Mouse (Mus musculus) intestine, postnatal 0 days (tissue): ENCODE measurements around the gene Gm47289. TPM values are rescaled to one million over a fixed set of nuclear protein-coding genes. Genes with fewer than 3 reads are reported as not detected.

Experiments
- ATAC-seq: fragments of 200-750 bp; cut with Nextera tagmentation; 2 replicates; pipeline ENCODE4 v1.8.0; 2017; ENCODE audit warnings: mild to moderate bottlenecking, moderate TSS enrichment, moderate library complexity
- H3K27ac ChIP-seq: fragments of 300-500 bp; sonication (generic); 2 replicates; pipeline ENCODE4 v1.5.1; 2014; ENCODE audit warnings: mild to moderate bottlenecking, low read depth, low read length, moderate library complexity
- H3K27me3 ChIP-seq: fragments of 300-500 bp; sonication (generic); replicated peaks from 2 replicates; pipeline ENCODE4 v1.6.1; 2014; ENCODE audit warnings: low read length, mixed read lengths; ENCODE audit not compliant: control insufficient read depth, insufficient read depth
- H3K36me3 ChIP-seq: fragments of 300-500 bp; sonication (generic); 2 replicates; pipeline ENCODE4 v1.6.1; 2014; ENCODE audit warnings: mild to moderate bottlenecking, moderate library complexity; ENCODE audit not compliant: control insufficient read depth, insufficient read depth
- H3K4me1 ChIP-seq: fragments of 300-500 bp; sonication (generic); replicated peaks from 2 replicates; pipeline ENCODE4 v1.6.1; 2014; ENCODE audit warnings: antibody characterized with exemption, low read length, mixed read lengths; ENCODE audit not compliant: control insufficient read depth, insufficient read depth
- H3K4me2 ChIP-seq: fragments of 300-500 bp; sonication (generic); replicated peaks from 2 replicates; pipeline ENCODE4 v1.6.1; 2014; ENCODE audit warnings: low read depth, mild to moderate bottlenecking, moderate library complexity
- H3K4me3 ChIP-seq: fragments of 300-500 bp; sonication (generic); 2 replicates; pipeline ENCODE4 v1.5.1; 2014; ENCODE audit warnings: low read depth, low read length
- H3K9ac ChIP-seq: fragments of 300-500 bp; sonication (generic); 2 replicates; pipeline ENCODE4 v1.6.1; 2014; ENCODE audit warnings: mild to moderate bottlenecking, low read depth, low read length
- H3K9me3 ChIP-seq: fragments of 300-500 bp; sonication (generic); 2 replicates; pipeline ENCODE4 v1.6.1; 2016; ENCODE audit warnings: mixed run types; ENCODE audit not compliant: control insufficient read depth
- CTCF ChIP-seq: sonication (generic); IDR thresholded peaks from 2 replicates; pipeline ENCODE4 v1.5.1; 2016; ENCODE audit warnings: low read depth, mild to moderate bottlenecking, control low read depth, antibody characterized with exemption, moderate library complexity
- WGBS: fragments of 180-500 bp; shearing (Covaris S2); extraction: QIAGEN DNeasy Blood & Tissue Kit; methylation state at CpG from one replicate; pipeline ENCODE4 v1.1.7; 2014; 5-methylcytosine and 5-hydroxymethylcytosine counted together
- polyA plus RNA-seq: library from polyadenylated mRNA; unstranded; fragments of >200 nt; fragmentation: Nextera tagmentation; extraction: Ambion mirVana; gene quantifications from 2 replicates; pipeline ENCODE4 v1.2.1, GENCODE M21; 2015

The Gm47289 gene
- polyA plus RNA-seq, 1 experiment from 2014 or later = not detected

GRCm38 (mm10) chr9:119167608-119168007, 8.6 kb downstream of the Gm47289 start:
- WGBS = 93% methylated on average over 2 of the region's 2 CpGs
- no peak for TF ChIP-seq CTCF

DNA sequence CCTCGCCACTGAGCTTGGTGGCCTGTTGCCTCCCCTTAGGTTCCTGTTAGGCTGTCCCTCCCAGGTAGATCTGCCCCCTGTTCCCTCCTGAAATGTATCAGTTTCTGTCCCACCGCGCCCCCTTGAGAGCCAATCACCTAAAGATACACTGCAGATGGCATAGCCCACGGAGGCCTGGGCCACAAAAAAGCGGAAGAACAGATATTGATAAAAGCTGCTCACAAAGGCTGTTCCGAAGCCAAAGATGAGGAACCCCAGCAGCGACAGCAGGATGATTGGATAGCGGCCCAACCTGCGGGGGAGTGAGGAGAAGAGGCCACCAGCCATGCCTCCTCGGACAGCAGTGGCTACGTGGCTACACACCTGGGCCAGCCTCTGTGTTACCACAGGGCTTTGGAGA, 20.3 kb downstream of the Gm47289 start:
- 85% methylated on average over 11 of the region's 11 CpGs for WGBS

More at GRCm38 (mm10) chr9:119167608-119168007, 8.6 kb downstream of the Gm47289 start:
- Histone ChIP-seq H3K4me3 (no peak overlapping the region), H3K4me2 (no peak overlapping the region), H3K4me1 (no peaks in the 10 kb centered on the region), H3K9me3 (no peaks in the 10 kb centered on the region), H3K36me3 (no peaks in the 10 kb centered on the region), H3K27ac (no peak overlapping the region), H3K27me3 (no peaks in the 10 kb centered on the region), H3K9ac (no peak overlapping the region)
- no peak for ATAC-seq

DNA sequence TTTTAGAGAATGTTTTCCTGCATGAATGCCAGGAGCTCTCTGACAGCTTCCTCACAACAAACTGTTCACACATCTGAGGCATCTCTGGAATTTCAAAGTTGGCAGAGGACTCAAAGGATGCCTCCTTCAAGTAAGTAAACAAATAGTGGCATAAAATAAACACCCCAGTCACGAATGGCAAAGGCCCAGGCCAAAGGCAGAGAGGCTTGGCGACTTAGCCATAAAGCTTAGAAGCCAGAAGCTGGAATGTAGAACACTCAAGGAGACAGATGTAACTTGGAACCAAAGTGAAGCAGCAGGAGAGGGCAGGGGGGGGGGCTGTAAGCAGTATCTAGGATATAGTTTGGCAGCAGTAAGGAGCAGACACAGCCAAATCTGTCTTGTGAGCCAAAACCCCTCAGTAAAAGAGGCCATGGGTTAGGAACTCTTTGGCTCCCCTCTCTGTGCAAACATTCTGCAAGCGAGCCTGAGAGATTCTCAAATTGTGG, 22.3 kb downstream of the Gm47289 start:
- no peaks in the 10 kb centered on the region for H3K27me3 ChIP-seq
- H3K27ac ChIP-seq = no peak overlapping the region
- H3K36me3 ChIP-seq = no peaks in the 10 kb centered on the region
- ATAC-seq = no peak
- H3K4me3 ChIP-seq = no peak overlapping the region
- no peak overlapping the region for H3K4me2 ChIP-seq
- TF ChIP-seq CTCF = no peak
- WGBS = 31% methylated on average over 3 of the region's 3 CpGs
- no peaks in the 10 kb centered on the region for H3K9me3 ChIP-seq
- H3K4me1 ChIP-seq = no peaks in the 10 kb centered on the region
- H3K9ac ChIP-seq = no peak overlapping the region

More for the DNA sequence above, 20.3 kb downstream of the Gm47289 start:
- Histone ChIP-seq H3K4me3 (no peak overlapping the region), H3K27ac (no peak overlapping the region), H3K4me1 (no peaks in the 10 kb centered on the region), H3K27me3 (no peaks in the 10 kb centered on the region), H3K9me3 (no peaks in the 10 kb centered on the region), H3K36me3 (no peaks in the 10 kb centered on the region), H3K9ac (no peak overlapping the region), H3K4me2 (no peak overlapping the region)
- ATAC-seq = no peak
- TF ChIP-seq CTCF = no peak

DNA sequence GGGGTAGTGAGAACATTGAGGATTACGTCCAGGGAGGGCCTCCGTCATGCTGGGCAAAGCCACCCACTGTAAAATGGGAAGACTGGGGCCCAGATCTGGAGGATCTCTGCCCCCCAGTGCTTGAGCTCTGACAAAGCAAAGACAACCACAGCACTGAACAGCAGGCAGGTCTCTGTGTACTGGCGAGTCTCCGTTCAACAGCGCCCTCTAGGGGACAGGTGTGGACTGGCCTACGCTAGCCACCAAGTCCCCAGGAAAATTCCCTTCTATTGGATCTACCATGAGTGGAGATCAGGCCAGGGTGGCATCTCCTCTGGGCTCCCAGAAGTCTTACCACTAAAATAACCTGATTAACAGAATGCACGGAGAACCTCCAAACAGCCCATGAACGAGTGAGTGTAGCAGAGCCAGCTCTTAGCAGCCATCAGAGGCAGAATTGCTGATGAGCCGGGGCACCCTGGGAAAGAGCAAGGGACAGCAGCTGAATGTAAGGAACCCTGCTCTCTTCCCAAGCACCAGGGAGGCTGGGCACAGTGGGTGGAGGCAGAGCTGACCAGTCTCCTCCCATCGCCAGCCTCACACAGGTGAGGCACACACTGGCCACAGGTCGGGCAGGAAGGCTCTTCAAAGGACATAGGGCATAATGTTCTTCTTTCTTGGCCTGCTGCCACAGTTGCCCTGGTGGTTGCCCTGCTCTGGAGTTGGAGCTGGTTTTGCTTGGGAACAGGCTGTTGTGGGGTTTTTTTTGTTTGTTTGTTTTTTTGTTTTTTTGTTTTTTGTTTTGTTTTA, 33.4 kb downstream of the Gm47289 start:
- H3K9ac ChIP-seq = no peak overlapping the region
- no peaks in the 10 kb centered on the region for H3K9me3 ChIP-seq
- TF ChIP-seq CTCF = peak; percentile 89
- H3K4me2 ChIP-seq = no peak overlapping the region
- no peak overlapping the region for H3K4me3 ChIP-seq
- H3K36me3 ChIP-seq = no peaks in the 10 kb centered on the region
- peak; percentile 78 for ATAC-seq
- no peaks in the 10 kb centered on the region for H3K27me3 ChIP-seq
- no peaks in the 10 kb centered on the region for H3K4me1 ChIP-seq
- whole genome bisulfite sequencing = 30% methylated on average over 11 of the region's 11 CpGs
- H3K27ac ChIP-seq = no peak overlapping the region

GRCm38 (mm10) chr9:119199151-119199861, 40.3 kb downstream of the Gm47289 start:
- TF ChIP-seq CTCF = no peak
- no peaks in the 10 kb centered on the region for H3K4me1 ChIP-seq
- no peaks in the 10 kb centered on the region for H3K9me3 ChIP-seq
- no peak overlapping the region for H3K9ac ChIP-seq
- no peak overlapping the region for H3K27ac ChIP-seq
- no peaks in the 10 kb centered on the region for H3K36me3 ChIP-seq
- no peak overlapping the region for H3K4me3 ChIP-seq
- no peaks in the 10 kb centered on the region for H3K27me3 ChIP-seq
- H3K4me2 ChIP-seq = no peak overlapping the region
- ATAC-seq = no peak
- WGBS = 72% methylated on average over 10 of the region's 10 CpGs

DNA sequence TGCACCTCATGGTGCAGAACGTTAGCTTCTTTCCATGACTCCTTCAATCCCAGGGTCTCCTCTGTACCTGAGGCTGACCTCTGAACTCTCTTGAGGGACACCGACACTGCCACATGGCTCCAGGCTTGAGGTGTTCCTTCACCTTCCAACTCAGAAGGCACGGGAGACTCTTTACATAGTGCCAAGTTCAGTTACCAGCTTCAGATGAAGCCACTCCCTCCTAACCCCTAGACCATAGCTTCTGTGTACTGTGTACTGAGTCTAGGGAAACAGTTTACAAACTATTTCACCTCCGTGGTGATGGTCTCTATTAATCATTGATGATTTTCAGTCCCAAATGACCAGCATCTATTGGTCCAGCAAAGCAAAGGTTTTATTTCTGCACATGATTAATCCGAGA, 42.7 kb downstream of the Gm47289 start:
- no peak overlapping the region for H3K4me2 ChIP-seq
- WGBS = 80% methylated on average over 5 of the region's 5 CpGs

More for the DNA sequence above, 42.7 kb downstream of the Gm47289 start:
- H3K36me3 ChIP-seq = no peaks in the 10 kb centered on the region
- no peak for ATAC-seq
- no peak overlapping the region for H3K9ac ChIP-seq
- no peaks in the 10 kb centered on the region for H3K9me3 ChIP-seq
- no peaks in the 10 kb centered on the region for H3K4me1 ChIP-seq
- no peak overlapping the region for H3K4me3 ChIP-seq
- H3K27me3 ChIP-seq = no peaks in the 10 kb centered on the region
- TF ChIP-seq CTCF = no peak
- no peak overlapping the region for H3K27ac ChIP-seq
